Mouse (Mus musculus) c-Kit-positive CD71-negative TER-119-negative erythroid progenitor cells, embryonic 14.5 days (primary cell): ENCODE measurements around the gene Gm27029.
"Not testable (repeated sequence)": the region's sequence is repeated elsewhere in the genome, so short reads cannot be mapped to it uniquely, and the experiment has no call there.

ENCODE experiments used
- DNase-seq: peaks from one replicate; pipeline ENCODE4 v3.0.0-alpha.2; 2013; ENCODE audit warnings: low read depth

Gm27029 gene

GRCm38 (mm10) chr11:101419610-101420009 is 5.0 kb downstream of the Gm27029 start:
- DNase-seq: no peak

- DNase-seq: no peak
Observed at GRCm38 (mm10) chr11:101418991-101419390, 5.6 kb downstream of the Gm27029 start.

DNA sequence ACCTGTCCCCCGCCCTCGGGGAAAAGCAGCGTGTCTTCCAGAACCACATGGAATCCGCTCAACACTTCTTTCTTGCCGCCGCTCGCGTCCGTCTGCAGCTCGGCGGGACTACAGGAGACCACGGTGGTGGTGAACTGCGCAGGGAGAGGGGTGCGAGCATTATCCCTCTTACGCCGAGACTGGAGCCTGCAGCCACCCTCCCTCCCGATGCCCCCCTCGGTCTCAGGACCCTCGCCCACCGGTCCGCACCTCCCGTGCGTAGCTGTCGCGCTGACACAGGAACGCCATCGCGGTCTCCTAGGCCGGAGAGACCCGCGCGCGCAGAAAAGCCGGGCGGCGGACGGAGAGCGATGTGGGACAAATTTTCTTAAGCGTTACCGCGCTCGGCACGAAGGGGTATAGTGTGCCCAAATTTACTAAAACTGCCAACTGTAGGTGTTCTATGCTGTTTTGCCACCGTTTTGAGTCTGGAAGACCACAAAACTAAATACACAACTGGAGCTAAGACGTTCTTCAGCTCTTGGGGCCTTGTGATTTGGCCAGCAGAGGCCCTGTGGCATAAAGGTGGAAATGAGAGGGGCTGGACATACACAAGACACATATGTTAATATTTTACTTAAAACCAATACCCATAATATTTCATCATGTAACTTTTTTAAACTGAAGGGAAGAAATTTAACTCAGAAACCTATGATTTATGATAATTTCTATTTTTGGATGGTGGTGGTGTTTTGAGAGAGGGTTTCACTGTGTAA is 7.3 kb downstream of the Gm27029 start, which contains the start of gene Aarsd1:
Gene Aarsd1, minus strand, starts transcription at position 515 of the 755 bp plus-strand sequence.
- DNase-seq: peak; percentile 74

DNA sequence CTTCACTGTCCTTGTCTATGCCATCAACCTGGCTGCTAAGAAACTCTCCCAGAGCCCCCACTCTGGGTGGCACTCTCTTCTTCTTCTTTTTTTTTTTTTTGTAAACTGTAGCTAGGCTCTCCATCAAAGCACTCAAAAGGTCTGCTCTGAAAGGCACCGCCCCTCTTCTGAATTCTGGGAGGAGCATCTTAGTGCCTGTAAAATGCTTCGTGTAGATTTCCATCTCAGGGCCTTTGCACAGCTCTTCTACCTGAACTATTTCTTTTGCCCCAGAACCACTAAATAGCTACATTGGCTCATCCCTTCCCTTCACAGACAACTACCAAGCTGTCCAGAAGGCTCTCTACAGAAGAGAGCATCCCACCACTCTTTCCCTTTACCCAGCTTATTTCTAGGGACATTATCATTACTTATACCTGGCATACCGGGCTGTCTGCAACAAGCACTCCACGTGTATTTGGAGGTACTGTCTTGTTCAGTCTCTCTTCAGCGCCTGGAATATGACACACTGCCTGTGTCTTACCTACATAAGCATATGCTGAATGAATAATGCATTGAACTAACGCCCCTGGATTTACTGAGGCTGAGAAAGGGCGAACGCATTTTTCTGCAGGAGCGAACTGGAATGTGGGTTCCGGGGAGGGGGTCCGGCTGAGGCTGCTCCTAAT is 8.0 kb downstream of the Gm27029 start:
- DNase-seq: no peak

DNA sequence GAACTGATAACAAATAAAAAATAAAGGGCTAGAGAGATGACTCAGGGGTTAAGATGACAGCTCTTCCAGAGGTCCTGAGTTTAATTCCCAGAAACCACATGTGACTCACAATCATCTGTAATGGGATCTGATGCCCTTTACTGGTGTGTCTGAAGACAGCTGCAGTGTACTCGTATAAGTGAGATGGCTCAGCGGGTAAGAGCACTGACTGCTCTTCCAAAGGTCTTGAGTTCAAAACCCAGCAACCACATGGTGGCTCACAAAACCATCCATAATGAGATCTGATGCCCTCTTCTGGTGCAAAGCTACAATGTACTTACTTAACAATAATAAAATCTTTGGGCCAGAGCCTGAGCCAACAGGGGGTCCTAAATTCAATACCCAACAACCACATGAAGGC is 9.3 kb downstream of the Gm27029 start:
- DNase-seq: no peak

DNA sequence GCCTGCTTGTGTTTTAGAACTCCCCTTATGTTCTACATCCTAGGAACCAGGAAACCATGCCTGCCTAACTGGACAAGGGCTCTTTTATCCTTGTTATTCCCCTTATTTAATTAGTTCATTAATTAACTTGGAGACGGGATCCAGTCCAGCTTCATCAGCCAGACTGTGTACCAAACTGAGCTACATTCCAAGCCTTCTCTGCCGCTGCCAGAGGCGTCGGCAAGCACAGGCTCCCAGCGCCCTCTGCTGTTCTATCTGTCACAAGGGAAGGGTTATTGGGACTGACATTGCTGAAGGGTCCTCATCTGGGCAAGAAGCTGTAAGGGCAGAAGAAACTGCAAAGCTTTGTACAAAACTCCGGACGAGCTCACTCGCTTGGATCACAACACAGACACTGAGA is 29.5 kb downstream of the Gm27029 start:
- DNase-seq: peak; percentile 55

- no peak for DNase-seq
Observed at GRCm38 (mm10) chr11:101381817-101382216, 42.8 kb downstream of the Gm27029 start.

- DNase-seq: no peak
Observed at GRCm38 (mm10) chr11:101378926-101379325, 45.7 kb downstream of the Gm27029 start.

- DNase-seq: not testable (repeated sequence)
Observed at GRCm38 (mm10) chr11:101378196-101378595, 46.4 kb downstream of the Gm27029 start.

DNA sequence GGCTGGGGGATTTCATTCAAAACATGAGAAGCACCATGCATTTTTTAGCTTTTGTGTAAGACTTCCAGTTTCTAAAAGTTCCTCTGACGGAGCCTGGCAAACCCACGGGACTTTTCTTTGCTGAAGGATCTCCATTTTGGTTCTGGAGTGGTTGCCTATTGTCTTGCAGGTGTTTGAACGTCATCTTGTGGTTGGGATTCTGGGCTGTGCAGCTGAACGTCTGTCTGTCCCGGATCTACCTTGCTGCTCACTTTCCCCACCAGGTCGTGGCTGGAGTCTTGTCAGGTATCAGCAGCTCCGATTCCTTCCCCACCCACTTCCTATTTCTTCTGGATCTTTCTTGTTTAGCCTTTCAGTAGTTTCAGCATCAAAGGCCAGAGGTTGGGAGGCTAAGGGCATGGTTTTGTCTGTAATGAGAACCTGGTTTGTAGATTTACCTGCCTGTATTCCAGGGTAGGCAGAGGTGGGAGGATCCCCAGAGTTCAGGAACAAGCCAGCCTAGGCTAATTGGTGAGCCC is 50.1 kb downstream of the Gm27029 start:
- no peak for DNase-seq

- no peak for DNase-seq
Observed at GRCm38 (mm10) chr11:101370141-101370540, 54.5 kb downstream of the Gm27029 start.

- no peak for DNase-seq
Observed at GRCm38 (mm10) chr11:101367326-101367935, 57.2 kb downstream of the Gm27029 start, which contains the start of gene G6pc. TSS of gene G6pc (plus strand) at chr11:101367561.

- DNase-seq: no peak
Observed at GRCm38 (mm10) chr11:101364531-101364931, 60.1 kb downstream of the Gm27029 start.

- no peak for DNase-seq
Observed at GRCm38 (mm10) chr11:101360651-101361113, 63.9 kb downstream of the Gm27029 start.

GRCm38 (mm10) chr11:101359776-101360175 is 64.8 kb downstream of the Gm27029 start:
- no peak for DNase-seq

GRCm38 (mm10) chr11:101357505-101358182 is 67.0 kb downstream of the Gm27029 start:
- DNase-seq: no peak
